Mouse (Mus musculus) kidney, embryonic 14.5 days (tissue): Measurements from ENCODE around the gene Ppfibp1. TPM values are rescaled to one million over a fixed set of nuclear protein-coding genes. Genes with fewer than 3 reads are reported as not detected.

ENCODE experiments used
- ATAC-seq: fragments of 200-750 bp; cut with Nextera tagmentation; 2 replicates; pipeline ENCODE4 v1.8.0; 2017; ENCODE audit warnings: moderate number of reproducible peaks, mild to moderate bottlenecking, moderate TSS enrichment, moderate library complexity; ENCODE audit not compliant: low FRiP score, low TSS enrichment
- H3K27ac ChIP-seq: fragments of 300-500 bp; sonication (generic); 2 replicates; pipeline ENCODE4 v1.5.1; 2014; ENCODE audit warnings: low read depth, mild to moderate bottlenecking, low read length, moderate library complexity, mixed read lengths
- H3K27me3 ChIP-seq: fragments of 300-500 bp; sonication (generic); 2 replicates; pipeline ENCODE4 v1.6.1; 2014; ENCODE audit warnings: mild to moderate bottlenecking, low read length; ENCODE audit not compliant: control insufficient read depth, insufficient read depth
- H3K36me3 ChIP-seq: fragments of 300-500 bp; sonication (generic); 2 replicates; pipeline ENCODE4 v1.6.1; 2014; ENCODE audit warnings: low read length, mixed read lengths; ENCODE audit not compliant: control insufficient read depth, insufficient read depth
- H3K4me1 ChIP-seq: fragments of 300-500 bp; sonication (generic); 2 replicates; pipeline ENCODE4 v1.6.1; 2014; ENCODE audit warnings: low read length, mixed read lengths; ENCODE audit not compliant: control insufficient read depth, insufficient read depth
- H3K4me2 ChIP-seq: fragments of 300-500 bp; sonication (generic); replicated peaks from 2 replicates; pipeline ENCODE4 v1.6.1; 2014; ENCODE audit warnings: low read depth, mild to moderate bottlenecking, low read length
- H3K4me3 ChIP-seq: fragments of 300-500 bp; sonication (generic); 2 replicates; pipeline ENCODE4 v1.5.1; 2014; ENCODE audit warnings: mild to moderate bottlenecking, low read length
- H3K9ac ChIP-seq: fragments of 300-500 bp; sonication (generic); 2 replicates; pipeline ENCODE4 v1.6.1; 2014; ENCODE audit warnings: low read depth, mild to moderate bottlenecking, low read length, moderate library complexity
- H3K9me3 ChIP-seq: fragments of 300-500 bp; sonication (generic); 2 replicates; pipeline ENCODE4 v1.6.1; 2016; ENCODE audit warnings: low read length; ENCODE audit not compliant: control insufficient read depth
- WGBS: fragments of 180-500 bp; shearing (Covaris S2); extraction: QIAGEN DNeasy Blood & Tissue Kit; methylation state at CpG from one replicate; pipeline ENCODE4 v1.1.7; 2014; 5-methylcytosine and 5-hydroxymethylcytosine counted together
- polyA plus RNA-seq: library from polyadenylated mRNA; unstranded; fragments of >200 nt; fragmentation: Nextera tagmentation; extraction: Ambion mirVana; gene quantifications from 2 replicates; pipeline ENCODE4 v1.2.1, GENCODE M21; 2014

The Ppfibp1 gene
- polyA plus RNA-seq, 1 experiment from 2014 or later = 80.1 TPM

GRCm38 (mm10) chr6:147013546-147013945, 125.3 kb downstream of the Ppfibp1 start:
- H3K27ac ChIP-seq = no peak overlapping the region
- H3K9me3 ChIP-seq = no peaks in the 10 kb centered on the region
- no peak overlapping the region for H3K4me3 ChIP-seq
- 89% methylated on average over 1 of the region's 1 CpGs for WGBS
- H3K9ac ChIP-seq = no peak overlapping the region
- ATAC-seq = no peak
- H3K36me3 ChIP-seq = peaks cover 50% of the 10 kb centered on the region
- H3K4me1 ChIP-seq = no peaks in the 10 kb centered on the region
- no peaks in the 10 kb centered on the region for H3K27me3 ChIP-seq
- H3K4me2 ChIP-seq = no peak overlapping the region

GRCm38 (mm10) chr6:147017906-147018305, 129.6 kb downstream of the Ppfibp1 start:
- H3K4me2 ChIP-seq = no peak overlapping the region
- ATAC-seq = no peak
- H3K36me3 ChIP-seq = peaks cover 63% of the 10 kb centered on the region
- no peak overlapping the region for H3K4me3 ChIP-seq
- no peak overlapping the region for H3K27ac ChIP-seq
- no peaks in the 10 kb centered on the region for H3K4me1 ChIP-seq
- H3K27me3 ChIP-seq = no peaks in the 10 kb centered on the region
- no peak overlapping the region for H3K9ac ChIP-seq
- WGBS = 90% methylated on average over 4 of the region's 4 CpGs
- H3K9me3 ChIP-seq = no peaks in the 10 kb centered on the region

GRCm38 (mm10) chr6:147018364-147018763, 130.1 kb downstream of the Ppfibp1 start:
- H3K9me3 ChIP-seq = no peaks in the 10 kb centered on the region
- H3K27ac ChIP-seq = no peak overlapping the region
- WGBS = 97% methylated on average over 5 of the region's 5 CpGs
- no peaks in the 10 kb centered on the region for H3K27me3 ChIP-seq
- no peaks in the 10 kb centered on the region for H3K4me1 ChIP-seq
- no peak for ATAC-seq
- no peak overlapping the region for H3K4me2 ChIP-seq
- no peak overlapping the region for H3K9ac ChIP-seq
- H3K36me3 ChIP-seq = peaks cover 60% of the 10 kb centered on the region
- H3K4me3 ChIP-seq = no peak overlapping the region

GRCm38 (mm10) chr6:147021181-147021580, 132.9 kb downstream of the Ppfibp1 start:
- 95% methylated on average over 5 of the region's 5 CpGs for WGBS
- no peaks in the 10 kb centered on the region for H3K9me3 ChIP-seq
- H3K36me3 ChIP-seq = peaks cover 59% of the 10 kb centered on the region

GRCm38 (mm10) chr6:147022375-147023132, 134.3 kb downstream of the Ppfibp1 start:
- no peak overlapping the region for H3K4me3 ChIP-seq
- H3K9ac ChIP-seq = no peak overlapping the region
- H3K36me3 ChIP-seq = peaks cover 62% of the 10 kb centered on the region
- no peak for ATAC-seq
- no peaks in the 10 kb centered on the region for H3K4me1 ChIP-seq
- 89% methylated on average over 16 of the region's 16 CpGs for WGBS
- no peak overlapping the region for H3K27ac ChIP-seq
- H3K9me3 ChIP-seq = no peaks in the 10 kb centered on the region
- H3K27me3 ChIP-seq = no peaks in the 10 kb centered on the region
- H3K4me2 ChIP-seq = no peak overlapping the region

More at GRCm38 (mm10) chr6:147021181-147021580, 132.9 kb downstream of the Ppfibp1 start:
- H3K9ac ChIP-seq = no peak overlapping the region
- no peak overlapping the region for H3K27ac ChIP-seq
- H3K27me3 ChIP-seq = no peaks in the 10 kb centered on the region
- no peak for ATAC-seq
- no peak overlapping the region for H3K4me2 ChIP-seq
- no peaks in the 10 kb centered on the region for H3K4me1 ChIP-seq
- H3K4me3 ChIP-seq = no peak overlapping the region

GRCm38 (mm10) chr6:147023133-147023395, 134.8 kb downstream of the Ppfibp1 start:
- Histone ChIP-seq H3K4me2 (no peak overlapping the region), H3K4me3 (no peak overlapping the region), H3K9me3 (no peaks in the 10 kb centered on the region), H3K36me3 (peaks cover 62% of the 10 kb centered on the region), H3K27me3 (no peaks in the 10 kb centered on the region), H3K9ac (no peak overlapping the region), H3K4me1 (no peaks in the 10 kb centered on the region), H3K27ac (no peak overlapping the region)
- no peak for ATAC-seq
- 87% methylated on average over 2 of the region's 2 CpGs for WGBS

GRCm38 (mm10) chr6:147023568-147023967, 135.3 kb downstream of the Ppfibp1 start:
- H3K27ac ChIP-seq = no peak overlapping the region
- ATAC-seq = no peak
- H3K4me1 ChIP-seq = no peaks in the 10 kb centered on the region
- H3K9ac ChIP-seq = no peak overlapping the region
- H3K9me3 ChIP-seq = no peaks in the 10 kb centered on the region
- H3K27me3 ChIP-seq = no peaks in the 10 kb centered on the region
- peaks cover 67% of the 10 kb centered on the region for H3K36me3 ChIP-seq
- no peak overlapping the region for H3K4me3 ChIP-seq
- no peak overlapping the region for H3K4me2 ChIP-seq

GRCm38 (mm10) chr6:147024761-147025160, 136.5 kb downstream of the Ppfibp1 start:
- H3K4me3 ChIP-seq = no peak overlapping the region
- no peaks in the 10 kb centered on the region for H3K27me3 ChIP-seq
- H3K9me3 ChIP-seq = no peaks in the 10 kb centered on the region
- no peak for ATAC-seq
- H3K36me3 ChIP-seq = peaks cover 70% of the 10 kb centered on the region
- H3K27ac ChIP-seq = no peak overlapping the region
- WGBS = 84% methylated on average over 3 of the region's 3 CpGs
- H3K4me2 ChIP-seq = no peak overlapping the region
- no peaks in the 10 kb centered on the region for H3K4me1 ChIP-seq
- H3K9ac ChIP-seq = no peak overlapping the region

- Histone ChIP-seq H3K9ac (no peak overlapping the region), H3K27ac (no peak overlapping the region), H3K4me2 (no peak overlapping the region), H3K4me1 (no peaks in the 10 kb centered on the region), H3K27me3 (no peaks in the 10 kb centered on the region), H3K9me3 (no peaks in the 10 kb centered on the region), H3K36me3 (peaks cover 62% of the 10 kb centered on the region), H3K4me3 (no peak overlapping the region)
- ATAC-seq = no peak
- 94% methylated on average over 2 of the region's 2 CpGs for WGBS
Observed at GRCm38 (mm10) chr6:147028396-147028795, 140.1 kb downstream of the Ppfibp1 start.
